Mouse (Mus musculus) effector memory CD4-positive, alpha-beta T cell, adult 7 months (primary cell): ENCODE results near the gene Ccnd3. TPM values are rescaled to one million over a fixed set of nuclear protein-coding genes. Genes with fewer than 3 reads are reported as not detected.

Experiments used
- polyA plus RNA-seq: library from polyadenylated mRNA; unstranded; fragments of 100-300 nt; shearing (Covaris generic); gene quantifications from one replicate; pipeline ENCODE4 v1.2.1, GENCODE M21; 2017

The Ccnd3 gene
- 327 TPM for polyA plus RNA-seq

DNA sequence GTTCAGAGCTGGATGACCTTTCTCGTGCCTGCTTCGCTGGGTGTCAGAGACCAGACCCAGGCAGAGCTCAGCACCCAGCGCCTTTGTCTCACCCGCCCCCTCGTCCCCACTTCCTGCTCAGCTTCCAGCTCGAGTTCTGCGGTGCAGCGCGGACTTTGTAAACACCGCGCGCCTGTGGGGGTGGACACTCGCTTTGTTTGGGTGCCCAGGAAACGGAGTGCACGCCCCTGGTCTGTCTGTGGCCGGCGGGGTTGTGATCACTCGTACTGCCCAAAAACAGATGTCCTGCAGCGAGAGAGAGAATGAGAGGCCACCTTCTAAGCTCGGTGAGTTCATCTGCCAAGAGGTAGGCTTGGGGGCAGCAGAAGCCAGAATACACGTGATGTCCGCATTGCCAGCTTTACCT, at the start of gene Ccnd3:
Gene Ccnd3, plus strand, starts transcription at position 111 of the 406 bp plus-strand sequence.

DNA sequence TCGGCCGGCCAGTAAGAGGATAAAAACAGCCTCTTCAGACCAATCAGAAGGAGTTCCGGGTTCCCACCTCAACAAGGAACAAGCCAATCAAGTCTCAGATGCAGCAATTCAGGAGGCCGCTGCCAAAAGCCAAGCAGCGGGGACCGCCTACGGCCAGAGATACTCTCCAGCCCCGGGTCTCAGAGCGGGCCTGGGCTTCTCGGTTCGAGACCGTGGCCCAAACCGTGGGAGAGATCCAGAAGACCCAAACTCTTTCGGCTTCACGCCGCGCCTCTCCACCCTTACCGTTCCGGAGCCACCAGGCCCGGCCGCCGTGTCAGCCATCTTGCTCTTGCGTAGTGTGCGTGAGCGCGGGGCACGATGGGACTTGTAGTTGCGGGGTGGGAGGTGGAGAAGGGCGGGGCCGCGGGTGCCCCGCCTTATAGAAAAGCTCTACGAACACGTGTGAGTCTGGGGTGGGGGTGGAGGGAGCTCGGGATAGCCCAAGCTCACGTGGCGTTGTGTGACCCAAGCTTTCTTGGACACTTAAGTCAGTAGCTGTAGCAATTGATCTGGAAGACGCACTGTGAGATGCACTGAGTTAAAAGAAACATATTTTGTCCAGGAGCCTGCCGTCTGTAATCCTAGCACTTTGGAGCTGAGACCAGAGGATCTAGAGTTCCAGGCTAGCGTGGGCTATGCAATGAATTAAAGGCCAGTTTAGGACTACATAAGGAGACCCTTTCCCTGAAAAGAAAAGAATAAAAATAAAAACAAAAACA, 2.7 kb upstream of the Ccnd3 start, which contains the start of gene Taf8:
Gene Taf8, minus strand, starts transcription at position 347 of the 761 bp plus-strand sequence.

DNA sequence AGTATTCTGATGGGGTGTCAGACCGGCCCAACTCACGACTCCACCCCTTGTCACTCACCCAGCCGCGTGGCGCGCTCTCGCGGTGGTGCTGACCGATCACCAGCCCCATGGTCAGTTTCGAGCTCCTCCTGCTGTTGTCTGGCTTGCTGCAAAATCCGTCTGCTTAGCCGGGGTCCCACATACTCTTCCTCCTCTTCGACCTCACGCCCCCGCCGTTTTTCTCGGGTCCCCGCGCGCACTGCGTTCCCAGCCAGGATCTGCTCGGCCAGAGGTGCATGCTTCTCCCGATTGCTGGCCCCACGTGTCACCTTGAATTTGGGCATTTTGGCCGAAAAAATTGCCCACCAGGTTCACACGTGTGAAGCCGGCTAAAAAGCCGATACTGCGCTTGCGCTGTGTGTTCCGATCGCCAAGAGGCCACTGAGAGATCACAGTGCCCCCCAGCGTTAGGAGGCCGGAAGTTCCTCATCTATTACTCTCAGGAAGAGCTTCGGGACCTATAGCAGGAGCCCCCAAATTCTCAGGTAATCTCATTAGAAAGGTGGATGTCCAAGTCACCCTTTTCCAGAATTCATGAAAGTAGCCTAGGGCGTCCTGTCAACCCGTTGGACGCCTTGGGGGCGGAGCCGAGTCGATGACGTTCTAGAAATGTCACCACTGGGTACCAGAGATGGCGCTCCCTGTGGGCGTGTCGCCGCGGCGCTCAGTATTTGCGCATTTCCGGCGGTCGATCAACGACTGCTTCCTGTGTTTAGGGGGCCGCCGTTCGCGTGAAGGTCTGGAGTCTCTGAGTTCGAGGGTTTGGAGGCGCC, 106.2 kb downstream of the Ccnd3 start, which contains the start of the genes Bysl, Med20 and Gm20517:
Gene Bysl, minus strand, starts transcription at position 644 of the 812 bp plus-strand sequence.
Gene Med20, plus strand, starts transcription at position 734 of the 812 bp plus-strand sequence.
Gene Gm20517, plus strand, starts transcription at position 741 of the 812 bp plus-strand sequence.

DNA sequence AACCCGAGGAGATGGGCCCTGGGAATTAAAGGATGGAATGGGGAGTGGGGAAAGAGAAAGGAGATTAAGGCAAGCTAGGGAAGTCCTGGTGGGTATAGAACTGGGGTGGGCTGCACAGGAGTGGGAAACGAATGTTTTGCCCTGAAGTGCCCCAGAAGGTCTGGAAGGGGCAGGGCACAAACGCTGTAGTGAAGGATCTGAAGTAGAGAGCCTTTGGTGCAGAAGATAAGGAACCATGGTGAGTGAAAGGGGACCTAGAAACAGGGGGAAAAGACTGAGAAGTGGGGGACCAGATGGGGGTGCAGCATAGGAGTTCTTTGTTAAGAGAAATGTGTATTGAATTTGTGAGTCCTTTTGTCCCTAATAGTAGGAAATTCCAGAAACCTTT, 125.8 kb downstream of the Ccnd3 start, which contains the start of gene Usp49:
Gene Usp49, plus strand, starts transcription at position 13 of the 388 bp plus-strand sequence.

Other genes with a start within 250 kb of the Ccnd3 start
- gene Mrps10, start 136.2 kb upstream of the Ccnd3 start, polyA plus RNA-seq, result 27.2 TPM
- 1.7 TPM for gene Guca1b, start 119.7 kb upstream of the Ccnd3 start, polyA plus RNA-seq
- not detected for gene Guca1a, start 104.5 kb upstream of the Ccnd3 start, polyA plus RNA-seq
- not detected for gene AI661453, start 68.4 kb upstream of the Ccnd3 start, polyA plus RNA-seq
- not detected for gene 1700001C19Rik, start 67.7 kb upstream of the Ccnd3 start, polyA plus RNA-seq
- gene Taf8, start 2.8 kb upstream of the Ccnd3 start, polyA plus RNA-seq, result 47.6 TPM
- gene Bysl, start 106.4 kb downstream of the Ccnd3 start, polyA plus RNA-seq, result 20.1 TPM
- 33.6 TPM for gene Med20, start 106.5 kb downstream of the Ccnd3 start, polyA plus RNA-seq
- gene Gm20517, start 106.5 kb downstream of the Ccnd3 start, polyA plus RNA-seq, result 3.0 TPM
- 5.1 TPM for gene Usp49, start 125.6 kb downstream of the Ccnd3 start, polyA plus RNA-seq
- gene Tomm6, start 183.3 kb downstream of the Ccnd3 start, polyA plus RNA-seq, result 202 TPM
- 0.46 TPM for gene Frs3, start 184.0 kb downstream of the Ccnd3 start, polyA plus RNA-seq
- gene Gm21981, start 189.4 kb downstream of the Ccnd3 start, polyA plus RNA-seq, result not detected
- not detected for gene Prickle4, start 189.7 kb downstream of the Ccnd3 start, polyA plus RNA-seq
- gene Pgc, start 221.8 kb downstream of the Ccnd3 start, polyA plus RNA-seq, result not detected
- 23.7 TPM for gene Tfeb, start 232.0 kb downstream of the Ccnd3 start, polyA plus RNA-seq